Mouse (Mus musculus) E14TG2a.4 (cell line): ENCODE measurements around the gene Fnbp1l.

ENCODE experiments used
- H3K27me3 ChIP-seq: 2 replicates; pipeline ENCODE4 v1.6.1; 2014; ENCODE audit warnings: low read length, control low read depth; ENCODE audit not compliant: insufficient read depth
- H3K36me3 ChIP-seq: 2 replicates; pipeline ENCODE4 v1.6.1; 2014; ENCODE audit warnings: low read length, control low read depth; ENCODE audit not compliant: insufficient read depth
- H3K4me1 ChIP-seq: replicated peaks from 2 replicates; pipeline ENCODE4 v1.6.1; 2014; ENCODE audit warnings: low read depth, low read length, control low read depth
- H3K4me3 ChIP-seq: replicated peaks from 2 replicates; pipeline ENCODE4 v1.5.1; 2014; ENCODE audit warnings: mild to moderate bottlenecking, low read length
- H3K9me3 ChIP-seq: 2 replicates; pipeline ENCODE4 v1.6.1; 2014; ENCODE audit warnings: low read length, control low read depth
- CTCF ChIP-seq: conservative IDR thresholded peaks from 2 replicates; pipeline ENCODE4 v1.5.1; 2014; ENCODE audit warnings: low read length
- NANOG ChIP-seq: IDR thresholded peaks from 2 replicates; pipeline ENCODE4 v1.6.1; 2014; ENCODE audit warnings: borderline replicate concordance, low read length, mixed read lengths
- POU5F1 ChIP-seq: IDR thresholded peaks from 2 replicates; pipeline ENCODE4 v1.6.1; 2014; ENCODE audit warnings: low read length, borderline replicate concordance

Fnbp1l gene

GRCm38 (mm10) chr3:122617613-122618340 is 1.7 kb downstream of the Fnbp1l start:
- Histone ChIP-seq H3K9me3 (no peaks in the 10 kb centered on the region), H3K36me3 (no peaks in the 10 kb centered on the region)
- TF ChIP-seq CTCF = no peak

GRCm38 (mm10) chr3:122612537-122612936 is 7.0 kb downstream of the Fnbp1l start:
- Histone ChIP-seq H3K4me3 (no peak overlapping the region), H3K9me3 (no peaks in the 10 kb centered on the region), H3K36me3 (peaks cover 8% of the 10 kb centered on the region; the same call in 1 of the 2 replicates), H3K4me1 (peaks cover 20% of the 10 kb centered on the region), H3K27me3 (no peaks in the 10 kb centered on the region)
- TF ChIP-seq POU5F1 = no peak
- TF ChIP-seq NANOG = no peak
- TF ChIP-seq CTCF = no peak

More at GRCm38 (mm10) chr3:122617613-122618340, 1.7 kb downstream of the Fnbp1l start:
- H3K27me3 ChIP-seq = no peaks in the 10 kb centered on the region
- peaks cover 47% of the 10 kb centered on the region for H3K4me1 ChIP-seq
- peak overlapping the region; percentile 91 for H3K4me3 ChIP-seq

GRCm38 (mm10) chr3:122611761-122612160 is 7.8 kb downstream of the Fnbp1l start:
- Histone ChIP-seq H3K27me3 (no peaks in the 10 kb centered on the region), H3K36me3 (peaks cover 8% of the 10 kb centered on the region; the same call in 1 of the 2 replicates), H3K9me3 (no peaks in the 10 kb centered on the region), H3K4me1 (peaks cover 17% of the 10 kb centered on the region), H3K4me3 (no peak overlapping the region)
- TF ChIP-seq POU5F1 (no peak), NANOG (no peak), CTCF (no peak)

- Histone ChIP-seq H3K27me3 (no peaks in the 10 kb centered on the region), H3K9me3 (no peaks in the 10 kb centered on the region), H3K36me3 (peaks cover 10% of the 10 kb centered on the region; the same call in 1 of the 2 replicates), H3K4me3 (no peak overlapping the region), H3K4me1 (peaks cover 38% of the 10 kb centered on the region)
- TF ChIP-seq CTCF = no peak
- no peak for TF ChIP-seq NANOG
- TF ChIP-seq POU5F1 = no peak
Measured at GRCm38 (mm10) chr3:122606105-122606801, 13.3 kb downstream of the Fnbp1l start.

- 0 out of 2 replicates have a peak, but pooled peaks cover 6% of the 10 kb centered on the region for H3K36me3 ChIP-seq
- H3K4me3 ChIP-seq = no peak overlapping the region
- peaks cover 36% of the 10 kb centered on the region for H3K4me1 ChIP-seq
- H3K9me3 ChIP-seq = no peaks in the 10 kb centered on the region
- TF ChIP-seq CTCF (no peak), NANOG (no peak), POU5F1 (no peak)
- H3K27me3 ChIP-seq = no peaks in the 10 kb centered on the region
Measured at GRCm38 (mm10) chr3:122603229-122603628, 16.3 kb downstream of the Fnbp1l start.

GRCm38 (mm10) chr3:122602370-122602769 is 17.1 kb downstream of the Fnbp1l start:
- Histone ChIP-seq H3K27me3 (no peaks in the 10 kb centered on the region), H3K9me3 (no peaks in the 10 kb centered on the region), H3K4me1 (peaks cover 36% of the 10 kb centered on the region), H3K36me3 (peaks cover 8% of the 10 kb centered on the region), H3K4me3 (no peak overlapping the region)
- TF ChIP-seq POU5F1 = no peak
- TF ChIP-seq NANOG = no peak
- TF ChIP-seq CTCF = no peak

- Histone ChIP-seq H3K4me1 (peaks cover 19% of the 10 kb centered on the region), H3K4me3 (no peak overlapping the region), H3K27me3 (no peaks in the 10 kb centered on the region), H3K36me3 (peaks cover 9% of the 10 kb centered on the region), H3K9me3 (no peaks in the 10 kb centered on the region)
- TF ChIP-seq POU5F1 = no peak
- TF ChIP-seq NANOG = no peak
- no peak for TF ChIP-seq CTCF
Measured at GRCm38 (mm10) chr3:122599291-122599690, 20.2 kb downstream of the Fnbp1l start.

- TF ChIP-seq CTCF (no peak), NANOG (no peak), POU5F1 (no peak)
- no peak overlapping the region for H3K4me3 ChIP-seq
- H3K9me3 ChIP-seq = peaks cover 5% of the 10 kb centered on the region
- H3K36me3 ChIP-seq = peaks cover 21% of the 10 kb centered on the region
- H3K4me1 ChIP-seq = no peaks in the 10 kb centered on the region
- H3K27me3 ChIP-seq = no peaks in the 10 kb centered on the region
Measured at GRCm38 (mm10) chr3:122590804-122591203, 28.7 kb downstream of the Fnbp1l start.

GRCm38 (mm10) chr3:122590346-122590745 is 29.2 kb downstream of the Fnbp1l start:
- no peaks in the 10 kb centered on the region for H3K4me1 ChIP-seq
- H3K27me3 ChIP-seq = no peaks in the 10 kb centered on the region
- peaks cover 5% of the 10 kb centered on the region for H3K9me3 ChIP-seq
- H3K36me3 ChIP-seq = peaks cover 24% of the 10 kb centered on the region
- H3K4me3 ChIP-seq = no peak overlapping the region
- TF ChIP-seq POU5F1 (no peak), NANOG (no peak), CTCF (no peak)
